Mouse (Mus musculus) hindbrain, embryonic 14.5 days (tissue): ENCODE measurements around the gene Fam13a. TPM values are rescaled to one million over a fixed set of nuclear protein-coding genes. Genes with fewer than 3 reads are reported as not detected.
A peak's percentile ranks its signal among the peaks of the same experiment; 100 is the strongest.

Source experiments
- ATAC-seq: fragments of 200-750 bp; cut with Nextera tagmentation; 2 replicates; pipeline ENCODE4 v1.8.0; 2017; ENCODE audit warnings: moderate number of reproducible peaks, mild to moderate bottlenecking, moderate TSS enrichment, moderate library complexity; ENCODE audit not compliant: low FRiP score
- DNase-seq: peaks from one replicate; pipeline ENCODE4 v3.0.0-alpha.2; 2015; ENCODE audit warnings: low spot score
- H3K27ac ChIP-seq: fragments of 300-500 bp; sonication (generic); 2 replicates; pipeline ENCODE4 v1.5.1; 2014; ENCODE audit warnings: mild to moderate bottlenecking, moderate library complexity
- H3K27me3 ChIP-seq: fragments of 300-500 bp; sonication (generic); 2 replicates; pipeline ENCODE4 v1.6.1; 2014; ENCODE audit warnings: mild to moderate bottlenecking, low read length, mixed read lengths; ENCODE audit not compliant: control insufficient read depth, insufficient read depth
- H3K36me3 ChIP-seq: fragments of 300-500 bp; sonication (generic); replicated peaks from 2 replicates; pipeline ENCODE4 v1.6.1; 2014; ENCODE audit not compliant: control insufficient read depth, insufficient read depth
- H3K4me1 ChIP-seq: fragments of 300-500 bp; sonication (generic); replicated peaks from 2 replicates; pipeline ENCODE4 v1.6.1; 2014; ENCODE audit warnings: antibody characterized with exemption, low read length, mixed read lengths; ENCODE audit not compliant: control insufficient read depth, insufficient read depth
- H3K4me2 ChIP-seq: fragments of 300-500 bp; sonication (generic); replicated peaks from 2 replicates; pipeline ENCODE4 v1.6.1; 2014; ENCODE audit warnings: mild to moderate bottlenecking, moderate library complexity
- H3K4me3 ChIP-seq: fragments of 300-500 bp; sonication (generic); replicated peaks from 2 replicates; pipeline ENCODE4 v1.5.1; 2014; ENCODE audit warnings: mild to moderate bottlenecking, low read length
- H3K9ac ChIP-seq: fragments of 300-500 bp; sonication (generic); 2 replicates; pipeline ENCODE4 v1.6.1; 2014
- H3K9me3 ChIP-seq: fragments of 300-500 bp; sonication (generic); 2 replicates; pipeline ENCODE4 v1.6.1; 2016; ENCODE audit warnings: low read length; ENCODE audit not compliant: control insufficient read depth
- WGBS: fragments of 180-500 bp; shearing (Covaris S2); extraction: QIAGEN DNeasy Blood & Tissue Kit; methylation state at CpG from one replicate; pipeline ENCODE4 v1.1.7; 2014; 5-methylcytosine and 5-hydroxymethylcytosine counted together
- polyA plus RNA-seq: library from polyadenylated mRNA; unstranded; fragments of >200 nt; fragmentation: Nextera tagmentation; extraction: Ambion mirVana; gene quantifications from 2 replicates; pipeline ENCODE4 v1.2.1, GENCODE M21; 2014

Gene Fam13a
- polyA plus RNA-seq, 1 experiment from 2014 or later: 10.3 TPM

GRCm38 (mm10) chr6:59014760-59015159, 9.6 kb downstream of the Fam13a start:
- H3K4me2 ChIP-seq: no peak overlapping the region
- DNase-seq (no peak), ATAC-seq (no peak)
- H3K4me3 ChIP-seq: no peak overlapping the region
- H3K4me1 ChIP-seq: no peaks in the 10 kb centered on the region
- H3K9ac ChIP-seq: no peak overlapping the region
- H3K27ac ChIP-seq: no peak overlapping the region
- H3K36me3 ChIP-seq: no peaks in the 10 kb centered on the region
- WGBS: 77% methylated on average over 2 of the region's 2 CpGs
- H3K9me3 ChIP-seq: no peaks in the 10 kb centered on the region
- H3K27me3 ChIP-seq: no peaks in the 10 kb centered on the region

GRCm38 (mm10) chr6:59014088-59014759, 10.1 kb downstream of the Fam13a start:
- ATAC-seq: no peak
- no peak overlapping the region for H3K9ac ChIP-seq
- H3K27ac ChIP-seq: no peak overlapping the region
- no peak overlapping the region for H3K4me3 ChIP-seq
- 79% methylated on average over 8 of the region's 8 CpGs for WGBS
- H3K4me1 ChIP-seq: no peaks in the 10 kb centered on the region
- H3K4me2 ChIP-seq: no peak overlapping the region
- no peaks in the 10 kb centered on the region for H3K27me3 ChIP-seq
- no peaks in the 10 kb centered on the region for H3K9me3 ChIP-seq
- no peaks in the 10 kb centered on the region for H3K36me3 ChIP-seq
- DNase-seq: no peak

GRCm38 (mm10) chr6:59010792-59011191, 13.6 kb downstream of the Fam13a start:
- no peak overlapping the region for H3K4me3 ChIP-seq
- no peaks in the 10 kb centered on the region for H3K27me3 ChIP-seq
- H3K36me3 ChIP-seq: no peaks in the 10 kb centered on the region
- H3K4me2 ChIP-seq: no peak overlapping the region
- DNase-seq: no peak
- no peak overlapping the region for H3K27ac ChIP-seq
- no peaks in the 10 kb centered on the region for H3K9me3 ChIP-seq
- no peak for ATAC-seq
- WGBS: 95% methylated on average over 3 of the region's 3 CpGs
- H3K9ac ChIP-seq: no peak overlapping the region
- H3K4me1 ChIP-seq: no peaks in the 10 kb centered on the region

- Histone ChIP-seq H3K4me1 (no peaks in the 10 kb centered on the region), H3K9me3 (no peaks in the 10 kb centered on the region), H3K4me3 (no peak overlapping the region), H3K4me2 (no peak overlapping the region), H3K27me3 (no peaks in the 10 kb centered on the region), H3K9ac (no peak overlapping the region), H3K27ac (no peak overlapping the region), H3K36me3 (no peaks in the 10 kb centered on the region)
- whole genome bisulfite sequencing: 92% methylated on average over 5 of the region's 5 CpGs
- ATAC-seq (no peak), DNase-seq (no peak)
Observed at GRCm38 (mm10) chr6:59004630-59005029, 19.7 kb downstream of the Fam13a start.

- Histone ChIP-seq H3K27me3 (no peaks in the 10 kb centered on the region), H3K4me1 (no peaks in the 10 kb centered on the region), H3K9ac (no peak overlapping the region), H3K4me2 (no peak overlapping the region), H3K4me3 (no peak overlapping the region), H3K9me3 (no peaks in the 10 kb centered on the region), H3K27ac (no peak overlapping the region), H3K36me3 (no peaks in the 10 kb centered on the region)
- DNase-seq (peak; percentile 28), ATAC-seq (peak; percentile 31; the same call in 1 of the 2 replicates)
- 43% methylated on average over 4 of the region's 4 CpGs for WGBS
Observed at GRCm38 (mm10) chr6:58999044-58999453, 25.3 kb downstream of the Fam13a start.

- DNase-seq (no peak), ATAC-seq (no peak)
- WGBS: 72% methylated on average over 4 of the region's 4 CpGs
- Histone ChIP-seq H3K4me2 (no peak overlapping the region), H3K9me3 (no peaks in the 10 kb centered on the region), H3K27ac (no peak overlapping the region), H3K27me3 (no peaks in the 10 kb centered on the region), H3K4me1 (no peaks in the 10 kb centered on the region), H3K4me3 (no peak overlapping the region), H3K9ac (no peak overlapping the region), H3K36me3 (no peaks in the 10 kb centered on the region)
Observed at GRCm38 (mm10) chr6:58998528-58998927, 25.8 kb downstream of the Fam13a start.

GRCm38 (mm10) chr6:58989149-58989548, 35.2 kb downstream of the Fam13a start:
- Histone ChIP-seq H3K9ac (no peak overlapping the region), H3K9me3 (no peaks in the 10 kb centered on the region), H3K27me3 (no peaks in the 10 kb centered on the region), H3K36me3 (0 out of 2 replicates have a peak, but pooled peaks cover 5% of the 10 kb centered on the region), H3K4me2 (no peak overlapping the region), H3K27ac (no peak overlapping the region), H3K4me3 (no peak overlapping the region), H3K4me1 (no peaks in the 10 kb centered on the region)
- DNase-seq (no peak), ATAC-seq (no peak)
- WGBS: 74% methylated on average over 3 of the region's 3 CpGs

- H3K36me3 ChIP-seq: 0 out of 2 replicates have a peak, but pooled peaks cover 5% of the 10 kb centered on the region
- WGBS: 88% methylated on average over 2 of the region's 2 CpGs
- H3K9ac ChIP-seq: no peak overlapping the region
- H3K9me3 ChIP-seq: no peaks in the 10 kb centered on the region
- H3K4me1 ChIP-seq: no peaks in the 10 kb centered on the region
- H3K27ac ChIP-seq: no peak overlapping the region
- ATAC-seq (no peak), DNase-seq (no peak)
- H3K4me3 ChIP-seq: no peak overlapping the region
- H3K4me2 ChIP-seq: no peak overlapping the region
- no peaks in the 10 kb centered on the region for H3K27me3 ChIP-seq
Observed at GRCm38 (mm10) chr6:58988706-58989105, 35.6 kb downstream of the Fam13a start.

- no peaks in the 10 kb centered on the region for H3K9me3 ChIP-seq
- H3K36me3 ChIP-seq: 0 out of 2 replicates have a peak, but pooled peaks cover 5% of the 10 kb centered on the region
- no peak overlapping the region for H3K4me2 ChIP-seq
- no peaks in the 10 kb centered on the region for H3K4me1 ChIP-seq
- H3K27ac ChIP-seq: no peak overlapping the region
- H3K9ac ChIP-seq: no peak overlapping the region
- ATAC-seq (no peak), DNase-seq (no peak)
- no peak overlapping the region for H3K4me3 ChIP-seq
- WGBS: 94% methylated on average over 5 of the region's 5 CpGs
- H3K27me3 ChIP-seq: no peaks in the 10 kb centered on the region
Observed at GRCm38 (mm10) chr6:58987166-58987565, 37.2 kb downstream of the Fam13a start.

GRCm38 (mm10) chr6:58985186-58985585, 39.2 kb downstream of the Fam13a start:
- Histone ChIP-seq H3K27ac (no peak overlapping the region), H3K4me3 (no peak overlapping the region), H3K27me3 (no peaks in the 10 kb centered on the region), H3K4me1 (no peaks in the 10 kb centered on the region), H3K9me3 (no peaks in the 10 kb centered on the region), H3K4me2 (no peak overlapping the region), H3K9ac (no peak overlapping the region), H3K36me3 (0 out of 2 replicates have a peak, but pooled peaks cover 5% of the 10 kb centered on the region)
- DNase-seq: no peak
- 87% methylated on average over 8 of the region's 8 CpGs for WGBS
- no peak for ATAC-seq
